Mouse (Mus musculus): ENCODE measurements around the gene Hist1h2ap. TPM values are rescaled to one million over a fixed set of nuclear protein-coding genes. Genes with fewer than 3 reads are reported as not detected.
A peak's percentile ranks its signal among the peaks of the same experiment; 100 is the strongest.
"Not testable (repeated sequence)": the region's sequence is repeated elsewhere in the genome, so short reads cannot be mapped to it uniquely, and the experiment has no call there.

Hist1h2ap gene
- total RNA-seq, 2 experiments from 2014 or later = 11.2 to 16.1 TPM

DNA sequence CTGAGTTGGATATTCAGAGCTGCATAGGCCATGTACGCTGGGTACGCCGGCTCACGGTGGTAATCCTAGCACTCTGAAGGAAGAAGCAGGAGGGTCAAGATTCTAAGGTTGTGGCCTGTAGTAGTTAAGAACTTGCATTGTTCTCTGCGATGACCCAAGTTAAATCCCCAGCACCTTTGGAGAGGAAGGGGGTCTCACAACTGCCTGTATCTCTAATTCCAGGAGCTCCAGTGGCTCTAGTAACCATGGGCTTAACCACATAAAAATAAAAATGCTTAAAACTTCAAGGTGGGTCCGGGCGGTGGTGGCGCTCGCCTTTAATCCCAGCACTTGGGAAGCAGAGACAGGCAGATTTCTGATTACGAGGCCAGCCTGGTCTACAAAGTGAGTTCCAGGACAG, 3.0 kb downstream of the Hist1h2ap start:
- no peak for DNase-seq (ENCODE audit: extremely low spot score in 1 of 2, low spot score in 2 of 2)
- H3K4me3 ChIP-seq = no peak overlapping the region
- no peak overlapping the region for H3K27ac ChIP-seq
- no peak for TF ChIP-seq CTCF (IDR thresholded peaks at IDR 0.05)
- intact Hi-C loops (cut with DNase I) = no loop called here

DNA sequence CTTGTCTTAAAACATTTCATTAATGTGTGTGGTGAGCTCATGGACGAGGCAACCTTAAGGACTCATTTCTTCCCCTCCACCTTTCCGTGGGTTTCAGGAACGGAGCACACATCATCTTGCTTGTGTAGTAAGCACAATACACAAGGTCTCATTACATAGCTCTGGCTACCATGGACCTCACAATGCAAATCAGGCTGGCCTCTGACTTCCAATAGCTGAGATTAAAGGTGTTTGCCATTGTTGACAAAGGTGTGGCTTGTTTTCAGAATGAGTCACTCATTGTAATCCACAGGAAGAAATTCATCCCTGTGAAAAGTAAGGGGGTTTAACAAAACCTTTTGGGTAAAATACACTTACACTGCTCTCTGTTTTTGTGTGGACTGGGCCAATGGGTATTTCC, 4.8 kb downstream of the Hist1h2ap start:
- no peak overlapping the region for H3K27ac ChIP-seq
- no peak overlapping the region for H3K4me3 ChIP-seq
- intact Hi-C loops (cut with DNase I) = loop anchor here (10.0 kb wide), 3 partner anchors 206 to 1856 kb away; partner anchors contain the start of genes Hist1h2ac, Hist1h2af, Hist1h2ah and Hist1h2bc
- DNase-seq (ENCODE audit: extremely low spot score in 1 of 2, low spot score in 2 of 2) = no peak
- TF ChIP-seq CTCF (IDR thresholded peaks at IDR 0.05) = no peak

DNA sequence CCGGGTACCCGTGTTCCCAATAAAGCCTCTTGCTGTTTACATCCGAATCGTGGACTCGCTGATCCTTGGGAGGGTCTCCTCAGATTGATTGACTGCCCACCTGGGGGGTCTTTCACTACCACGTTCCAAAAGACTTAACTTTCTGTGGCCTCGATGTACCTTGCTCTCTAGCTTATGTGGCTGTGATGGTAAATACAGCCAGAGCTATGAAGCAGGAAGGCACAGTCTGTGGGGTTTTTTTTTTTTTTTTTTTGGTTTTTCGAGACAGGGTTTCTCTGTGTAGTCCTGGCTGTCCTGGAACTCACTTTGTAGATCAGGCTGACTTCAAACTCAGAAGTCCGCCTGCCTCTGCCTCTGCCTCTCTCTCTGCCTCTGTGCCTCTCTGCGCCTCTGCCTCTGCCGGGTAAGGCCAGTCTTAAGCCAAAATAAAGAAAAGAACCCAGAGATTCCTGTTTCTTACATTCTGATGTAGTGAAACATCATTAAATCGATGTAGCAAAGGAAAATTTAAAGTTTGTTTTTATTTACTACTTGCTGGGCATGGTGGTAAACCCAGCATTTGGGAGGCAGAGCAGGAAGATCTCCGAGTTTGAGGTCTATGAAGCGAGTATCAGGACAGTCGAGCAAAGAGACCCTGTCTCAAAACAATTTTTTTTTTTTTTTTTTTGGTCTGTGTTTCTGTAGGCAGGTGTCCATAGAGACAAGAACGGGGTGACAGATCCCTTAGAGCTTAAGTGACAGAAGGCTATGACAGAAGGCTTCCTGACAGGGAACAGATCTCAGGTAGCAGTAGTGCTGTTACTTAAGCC, 13.0 kb downstream of the Hist1h2ap start:
- intact Hi-C loops (cut with DNase I) = loop anchor here (10.0 kb wide), 3 partner anchors 215 to 1865 kb away; partner anchors contain the start of genes Hist1h2ac, Hist1h2af, Hist1h2ah and Hist1h2bc
- DNase-seq (ENCODE audit: extremely low spot score in 1 of 2, low spot score in 2 of 2); H3K4me3 ChIP-seq; H3K27ac ChIP-seq: not testable (repeated sequence)

DNA sequence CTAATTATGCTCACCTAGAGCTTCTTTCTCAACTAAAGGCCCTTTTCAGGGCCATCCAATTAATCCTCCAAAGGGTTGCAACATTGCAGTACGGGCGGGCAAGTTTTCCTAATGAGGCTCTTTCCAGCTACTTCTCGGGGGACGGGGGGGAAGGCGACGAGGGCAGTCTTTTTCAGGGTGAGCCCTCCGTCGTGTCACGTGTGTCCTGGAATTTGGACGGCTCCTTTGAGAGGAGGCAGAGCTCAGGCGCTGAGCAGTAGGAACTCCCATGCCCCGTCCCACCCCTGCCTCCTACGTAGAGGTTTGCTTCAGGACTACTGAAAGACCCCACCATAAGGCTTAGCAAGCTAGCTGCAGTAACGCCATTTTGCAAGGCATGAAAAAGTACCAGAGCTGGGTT, 21.2 kb downstream of the Hist1h2ap start:
- intact Hi-C loops (cut with DNase I); H3K27ac ChIP-seq; H3K4me3 ChIP-seq; DNase-seq (ENCODE audit: extremely low spot score in 1 of 2, low spot score in 2 of 2): not testable (repeated sequence)

DNA sequence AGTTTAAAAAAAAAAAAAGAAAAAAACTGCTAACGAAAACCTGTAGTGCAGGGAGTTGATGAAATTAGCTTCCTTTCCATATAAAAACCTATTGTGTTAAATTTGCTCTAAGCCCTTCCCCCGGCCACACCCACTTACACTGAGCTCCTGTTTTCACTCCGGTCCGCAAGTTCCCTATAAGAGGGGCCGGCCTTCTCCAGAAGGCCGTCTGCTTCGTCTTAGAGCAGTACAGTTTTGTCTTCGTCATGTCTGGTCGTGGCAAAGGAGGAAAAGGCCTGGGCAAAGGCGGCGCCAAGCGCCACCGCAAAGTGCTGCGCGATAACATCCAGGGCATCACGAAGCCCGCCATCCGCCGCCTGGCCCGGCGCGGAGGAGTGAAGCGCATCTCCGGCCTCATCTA, 21.8 kb downstream of the Hist1h2ap start, which contains the start of gene Hist1h4m:
Hist1h4m (plus strand) TSS at position 208 of the 400 bp plus-strand sequence.
- intact Hi-C loops (cut with DNase I); H3K4me3 ChIP-seq; H3K27ac ChIP-seq: not testable (repeated sequence)
- peak; percentile 40 to 49 for DNase-seq (ENCODE audit: extremely low spot score in 1 of 2, low spot score in 2 of 2)

DNA sequence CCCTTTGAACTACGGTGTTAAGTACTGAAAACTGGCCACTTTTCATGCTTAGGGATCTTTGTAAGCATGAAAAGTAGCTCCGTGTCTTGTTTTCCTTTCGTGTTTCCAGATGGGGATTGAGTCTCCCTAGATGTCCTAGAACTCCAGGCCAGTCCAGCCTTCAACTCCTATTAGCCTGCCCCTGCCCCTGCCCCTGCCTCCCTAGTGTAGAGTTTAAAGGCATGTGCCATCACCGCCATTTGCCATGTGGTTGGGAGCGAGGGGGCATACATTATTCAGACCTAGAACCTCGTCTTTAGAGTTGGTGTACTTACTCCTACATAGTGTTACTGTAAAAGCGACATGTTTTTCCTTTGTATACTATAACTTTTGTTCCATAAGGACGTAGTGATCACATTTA, 22.2 kb downstream of the Hist1h2ap start:
- DNase-seq (ENCODE audit: extremely low spot score in 1 of 2, low spot score in 2 of 2); H3K4me3 ChIP-seq; intact Hi-C loops (cut with DNase I); H3K27ac ChIP-seq: not testable (repeated sequence)

DNA sequence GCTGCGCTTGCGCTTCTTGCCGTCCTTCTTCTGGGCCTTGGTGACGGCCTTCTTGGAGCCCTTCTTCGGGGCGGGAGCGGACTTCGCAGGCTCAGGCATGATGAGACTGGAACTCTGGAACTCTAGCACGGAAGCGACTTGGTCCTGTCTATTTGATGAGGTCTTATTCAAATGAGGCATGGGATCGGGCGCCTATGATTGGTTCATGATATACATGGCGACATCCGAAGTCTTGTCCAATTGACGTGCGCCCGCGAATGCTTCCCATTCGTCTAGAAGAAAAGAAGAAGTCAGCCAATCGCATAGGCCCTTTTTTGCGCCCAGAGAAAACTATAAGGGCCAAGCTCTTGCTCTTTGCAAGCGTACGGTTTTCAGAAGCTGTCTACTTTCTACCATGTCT, 23.2 kb downstream of the Hist1h2ap start, which contains the start of the genes Hist1h2bq and Hist1h2ao:
Hist1h2bq (minus strand) TSS at position 125 of the 400 bp plus-strand sequence.
Hist1h2ao (plus strand) TSS at position 393 of the 400 bp plus-strand sequence.
- DNase-seq (ENCODE audit: extremely low spot score in 1 of 2, low spot score in 2 of 2); H3K27ac ChIP-seq; H3K4me3 ChIP-seq; intact Hi-C loops (cut with DNase I): not testable (repeated sequence)

DNA sequence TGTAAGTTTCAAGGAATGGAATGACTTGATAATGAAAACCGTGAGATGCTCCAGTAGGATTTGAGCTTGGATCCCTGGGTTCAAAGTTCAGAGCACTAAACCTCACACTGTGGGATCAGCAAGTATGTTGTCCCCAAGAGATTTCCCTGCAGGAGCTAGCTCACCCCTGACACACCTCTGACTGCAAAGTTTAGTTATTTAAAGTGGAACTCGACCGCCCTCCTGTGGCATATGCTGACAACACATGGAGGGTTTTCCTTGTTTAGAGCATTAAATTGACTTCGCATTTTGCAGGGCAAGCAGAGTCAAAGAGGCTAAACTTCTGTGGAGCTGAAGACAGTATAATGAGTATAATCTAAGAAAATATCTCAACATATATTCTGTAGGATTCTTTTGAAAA, 30.2 kb downstream of the Hist1h2ap start:
- DNase-seq (ENCODE audit: extremely low spot score in 1 of 2, low spot score in 2 of 2); H3K27ac ChIP-seq; intact Hi-C loops (cut with DNase I); H3K4me3 ChIP-seq: not testable (repeated sequence)

DNA sequence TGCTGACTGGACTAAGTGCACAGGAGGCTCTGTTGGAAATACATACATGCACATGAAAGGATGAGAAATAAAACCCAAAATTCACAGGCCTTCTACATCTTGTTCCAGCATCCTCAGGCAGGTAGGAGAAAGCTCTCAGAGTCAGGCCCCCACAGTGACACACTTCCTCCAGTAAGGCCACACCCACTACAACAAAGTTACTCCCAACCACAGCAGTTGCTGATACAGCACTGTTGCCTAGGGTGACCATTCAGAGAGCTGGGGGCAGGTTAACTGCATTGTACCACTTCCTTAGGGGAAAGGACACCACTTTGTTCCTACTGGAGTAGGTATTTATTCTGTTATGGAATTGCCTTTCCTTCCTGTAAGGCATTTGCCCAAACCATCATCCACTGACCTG, 36.1 kb downstream of the Hist1h2ap start:
- H3K4me3 ChIP-seq; H3K27ac ChIP-seq; DNase-seq (ENCODE audit: extremely low spot score in 1 of 2, low spot score in 2 of 2): not testable (repeated sequence)
- intact Hi-C loops (cut with DNase I) = loop anchor here (10.0 kb wide), 1 partner anchor 48 kb away; no protein-coding TSS in a partner anchor

DNA sequence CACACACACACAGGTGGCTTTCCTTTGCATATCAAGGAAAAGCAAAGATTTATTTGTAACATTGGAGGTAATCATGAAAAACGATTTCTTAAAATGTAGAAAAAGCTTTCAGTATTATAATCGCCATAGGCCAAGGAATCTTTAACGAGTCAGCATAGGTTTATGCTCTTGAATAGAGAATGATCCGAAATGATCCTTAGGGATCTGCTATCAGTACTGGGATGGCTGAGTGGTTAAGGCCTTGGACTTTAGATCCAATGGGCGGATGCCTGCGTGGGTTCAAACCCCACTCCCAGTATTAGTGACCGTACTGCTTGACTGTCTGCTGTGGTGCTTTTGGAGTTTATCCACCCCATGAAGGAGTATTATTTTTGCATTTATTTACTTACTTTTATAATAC, 37.7 kb downstream of the Hist1h2ap start:
- intact Hi-C loops (cut with DNase I) = loop anchor here (10.0 kb wide), 1 partner anchor 49 kb away; no protein-coding TSS in a partner anchor
- Histone ChIP-seq H3K4me3 (no peak overlapping the region), H3K27ac (no peak overlapping the region)
- TF ChIP-seq CTCF (IDR thresholded peaks at IDR 0.05) = no peak
- no peak for DNase-seq (ENCODE audit: extremely low spot score in 1 of 2, low spot score in 2 of 2)

DNA sequence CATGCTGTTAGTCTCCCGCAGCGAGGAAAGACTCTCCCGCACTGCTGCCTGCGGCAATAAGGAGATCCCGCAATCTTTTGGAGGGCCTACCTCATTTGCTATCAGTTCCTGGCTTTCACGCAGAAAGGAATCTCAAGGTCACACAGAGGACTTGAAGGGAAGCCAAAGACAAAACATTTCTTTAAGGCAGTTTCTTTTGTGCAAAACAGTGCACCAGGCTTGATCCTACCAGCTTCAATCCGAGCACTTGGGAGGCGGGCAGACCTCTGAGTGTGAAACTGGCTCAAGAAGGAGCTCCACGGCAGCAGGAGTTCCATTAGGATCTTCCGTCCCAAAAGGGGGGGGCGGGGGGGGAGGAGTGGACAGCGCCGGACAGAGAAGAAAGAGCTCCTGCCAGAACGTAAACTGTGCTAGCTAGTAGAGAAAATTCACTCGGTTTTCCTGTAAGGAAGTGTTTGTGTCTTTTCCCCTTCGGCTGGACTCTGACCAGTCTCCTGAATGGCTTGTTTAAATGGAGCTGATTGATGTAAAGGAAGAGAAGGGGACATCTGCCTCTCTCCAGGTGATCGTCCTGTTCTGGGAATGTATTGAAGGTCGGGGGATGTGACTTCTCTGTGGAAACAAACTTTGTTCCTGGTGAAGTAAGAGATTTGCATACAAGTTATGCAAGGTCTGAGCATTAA, 42.6 kb downstream of the Hist1h2ap start:
- peak overlapping the region; percentile 9; the same call in 1 of the 2 replicates for H3K4me3 ChIP-seq
- H3K27ac ChIP-seq = no peak overlapping the region
- intact Hi-C loops (cut with DNase I) = loop anchor here (10.0 kb wide), 1 partner anchor 54 kb away; no protein-coding TSS in a partner anchor
- no peak for DNase-seq (ENCODE audit: extremely low spot score in 1 of 2, low spot score in 2 of 2)
- no peak for TF ChIP-seq CTCF (IDR thresholded peaks at IDR 0.05)

DNA sequence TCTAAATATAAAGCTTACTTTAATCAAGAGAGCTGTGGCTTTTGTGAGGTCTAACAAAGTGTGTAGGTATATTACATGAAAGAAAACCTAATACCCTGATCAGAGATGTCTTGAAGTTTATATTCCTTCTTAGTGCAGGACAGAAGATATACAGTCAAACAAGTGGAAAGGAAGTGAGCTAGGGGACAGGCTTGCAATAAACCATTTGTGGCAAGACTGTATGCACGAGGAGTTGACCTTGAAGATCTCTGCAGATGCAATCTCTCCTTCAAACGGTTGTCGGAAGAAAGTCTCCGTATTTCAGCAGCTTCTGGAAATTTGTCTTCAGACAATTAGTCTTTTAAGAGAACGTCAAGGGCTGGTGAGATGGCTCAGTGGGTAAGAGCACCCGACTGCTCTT, 43.4 kb downstream of the Hist1h2ap start:
- Histone ChIP-seq H3K4me3 (no peak overlapping the region), H3K27ac (no peak overlapping the region)
- intact Hi-C loops (cut with DNase I) = loop anchor here (10.0 kb wide), 4 partner anchors 55 to 1905 kb away; partner anchors contain the start of genes Hist1h1e, Hist1h1t, Hist1h2be and Hist1h4c
- no peak for DNase-seq (ENCODE audit: extremely low spot score in 1 of 2, low spot score in 2 of 2)
- TF ChIP-seq CTCF (IDR thresholded peaks at IDR 0.05) = no peak
